Mouse (Mus musculus): Measurements from ENCODE around the gene Acvr1. TPM values are rescaled to one million over a fixed set of nuclear protein-coding genes. Genes with fewer than 3 reads are reported as not detected.

The Acvr1 gene
- polyA plus RNA-seq, 1 experiment from 2014 or later: 4.5 TPM

DNA sequence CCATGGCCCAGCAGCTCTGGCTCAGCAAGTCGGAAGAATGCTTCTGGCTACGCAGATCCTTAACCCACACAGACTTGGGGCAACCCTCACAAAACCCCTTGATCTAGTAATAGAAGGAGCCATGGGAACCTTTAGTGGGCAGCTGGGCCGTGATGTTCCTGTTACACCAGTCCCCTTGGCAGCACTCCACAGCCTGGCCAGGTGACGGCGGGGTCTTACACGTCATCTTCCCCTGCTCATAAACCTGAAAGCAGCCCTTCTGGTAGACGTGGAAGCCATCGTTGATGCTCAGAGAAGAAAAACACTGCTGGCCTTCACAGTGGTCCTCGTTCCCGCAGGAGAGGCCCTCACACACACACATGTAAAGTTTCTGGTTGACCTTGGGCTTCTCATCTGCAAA is 87.4 kb downstream of the Acvr1 start:
- 94% methylated on average over 10 of the region's 10 CpGs for WGBS
- H3K27me3 ChIP-seq (ENCODE audit: low read depth, poor library complexity, severe bottlenecking): no peaks in the 10 kb centered on the region
- H3K36me3 ChIP-seq: peaks cover 12% of the 10 kb centered on the region
- H3K27ac ChIP-seq: no peak overlapping the region
- peaks cover 3% of the 10 kb centered on the region; the same call in 1 of the 2 replicates for H3K4me1 ChIP-seq
- H3K9me3 ChIP-seq (replicated peaks): no peaks in the 10 kb centered on the region
- no peak for DNase-seq (ENCODE audit: low spot score)
- H3K4me3 ChIP-seq: no peak overlapping the region

GRCm38 (mm10) chr2:58478144-58478543 is 88.8 kb downstream of the Acvr1 start:
- Histone ChIP-seq H3K9me3 (replicated peaks) (no peaks in the 10 kb centered on the region), H3K27me3 (ENCODE audit: low read depth, poor library complexity, severe bottlenecking) (no peaks in the 10 kb centered on the region), H3K27ac (no peak overlapping the region), H3K4me3 (no peak overlapping the region), H3K36me3 (peaks cover 23% of the 10 kb centered on the region), H3K4me1 (no peaks in the 10 kb centered on the region)
- 94% methylated on average over 4 of the region's 4 CpGs for WGBS
- no peak for DNase-seq (ENCODE audit: low spot score)

DNA sequence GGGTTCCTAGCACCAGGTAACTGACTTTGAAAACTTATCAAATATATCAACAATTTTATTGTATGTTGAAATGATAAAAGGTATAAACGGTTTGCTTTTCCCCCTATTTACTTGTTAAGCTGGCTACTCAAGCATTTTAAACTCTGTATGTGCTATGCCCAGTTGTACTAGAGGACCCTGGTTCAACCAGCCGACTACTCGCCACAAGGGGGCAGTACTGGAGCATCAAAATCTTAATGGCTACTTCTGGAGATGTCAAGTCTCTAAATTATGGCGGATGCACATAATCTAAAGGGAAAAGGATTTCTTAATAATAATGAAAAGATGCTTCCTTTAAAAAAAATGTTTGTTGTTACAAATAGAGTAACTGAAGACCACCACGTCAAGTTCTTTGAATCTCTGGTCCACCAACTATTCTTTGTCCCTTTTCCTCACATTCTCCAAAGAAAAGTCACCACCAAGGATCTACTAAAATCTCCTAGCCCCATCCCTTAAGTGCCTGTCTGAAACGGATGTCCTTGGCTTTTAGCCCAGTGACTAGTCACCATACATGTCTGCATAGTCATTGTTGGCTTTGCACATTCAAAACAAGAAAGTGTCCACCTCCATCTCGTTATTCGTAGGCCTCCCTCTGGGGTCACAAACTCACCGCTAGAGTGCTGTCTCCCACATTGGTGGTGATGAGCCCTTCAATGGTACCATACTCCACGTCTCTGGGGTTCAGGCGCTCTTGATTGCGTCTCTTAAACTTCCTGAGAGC is 89.8 kb downstream of the Acvr1 start:
- no peak overlapping the region for H3K4me3 ChIP-seq
- peak; percentile 86 for DNase-seq (ENCODE audit: low spot score)
- H3K27me3 ChIP-seq (ENCODE audit: low read depth, poor library complexity, severe bottlenecking): no peaks in the 10 kb centered on the region
- 67% methylated on average over 12 of the region's 12 CpGs for WGBS
- no peak overlapping the region for H3K27ac ChIP-seq
- no peaks in the 10 kb centered on the region for H3K9me3 ChIP-seq (replicated peaks)
- no peaks in the 10 kb centered on the region for H3K4me1 ChIP-seq
- H3K36me3 ChIP-seq: peaks cover 27% of the 10 kb centered on the region

GRCm38 (mm10) chr2:58475578-58475977 is 91.4 kb downstream of the Acvr1 start:
- Histone ChIP-seq H3K36me3 (peaks cover 33% of the 10 kb centered on the region), H3K27ac (no peak overlapping the region), H3K27me3 (ENCODE audit: low read depth, poor library complexity, severe bottlenecking) (no peaks in the 10 kb centered on the region), H3K9me3 (replicated peaks) (no peaks in the 10 kb centered on the region), H3K4me1 (no peaks in the 10 kb centered on the region), H3K4me3 (no peak overlapping the region)
- DNase-seq (ENCODE audit: low spot score): no peak
- 84% methylated on average over 8 of the region's 8 CpGs for WGBS

- Histone ChIP-seq H3K4me3 (no peak overlapping the region), H3K4me1 (no peaks in the 10 kb centered on the region), H3K27ac (no peak overlapping the region), H3K36me3 (peaks cover 66% of the 10 kb centered on the region), H3K9me3 (replicated peaks) (no peaks in the 10 kb centered on the region), H3K27me3 (ENCODE audit: low read depth, poor library complexity, severe bottlenecking) (no peaks in the 10 kb centered on the region)
- DNase-seq (ENCODE audit: low spot score): peak; percentile 25
- WGBS: 91% methylated on average over 7 of the region's 7 CpGs
Measured at GRCm38 (mm10) chr2:58470290-58470689, 96.7 kb downstream of the Acvr1 start.

DNA sequence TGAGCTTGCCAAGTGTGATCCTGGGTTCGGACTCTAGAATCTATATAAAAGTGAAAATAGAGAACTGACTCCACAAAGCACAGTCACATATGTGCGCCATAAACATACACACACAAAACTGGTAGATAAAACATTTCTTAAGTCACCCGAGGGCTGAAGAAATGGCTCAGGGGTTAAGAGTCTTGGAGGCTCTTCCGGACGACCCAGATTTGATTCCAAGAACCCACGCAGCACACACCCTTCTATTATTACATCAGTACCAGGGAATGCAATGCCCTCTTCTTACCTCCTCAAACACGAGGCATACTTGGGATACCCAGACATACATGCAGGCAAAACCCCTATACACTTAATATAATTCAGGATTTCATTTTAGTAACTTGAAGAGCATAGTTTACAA is 97.1 kb downstream of the Acvr1 start, which contains the start of gene Gm17409:
Gene Gm17409, plus strand, starts transcription at position 301 of the 400 bp plus-strand sequence.
- 89% methylated on average over 7 of the region's 7 CpGs for WGBS
- H3K4me3 ChIP-seq: no peak within 1 kb of the TSS
- no peak within 1 kb of the TSS for H3K27ac ChIP-seq
- peaks cover 71% of the 10 kb centered on the region for H3K36me3 ChIP-seq
- H3K9me3 ChIP-seq (replicated peaks): no peaks in the 10 kb centered on the region
- peak; percentile 2 for DNase-seq (ENCODE audit: low spot score)
- no peaks in the 10 kb centered on the region for H3K4me1 ChIP-seq
- H3K27me3 ChIP-seq (ENCODE audit: low read depth, poor library complexity, severe bottlenecking): no peaks in the 10 kb centered on the region

DNA sequence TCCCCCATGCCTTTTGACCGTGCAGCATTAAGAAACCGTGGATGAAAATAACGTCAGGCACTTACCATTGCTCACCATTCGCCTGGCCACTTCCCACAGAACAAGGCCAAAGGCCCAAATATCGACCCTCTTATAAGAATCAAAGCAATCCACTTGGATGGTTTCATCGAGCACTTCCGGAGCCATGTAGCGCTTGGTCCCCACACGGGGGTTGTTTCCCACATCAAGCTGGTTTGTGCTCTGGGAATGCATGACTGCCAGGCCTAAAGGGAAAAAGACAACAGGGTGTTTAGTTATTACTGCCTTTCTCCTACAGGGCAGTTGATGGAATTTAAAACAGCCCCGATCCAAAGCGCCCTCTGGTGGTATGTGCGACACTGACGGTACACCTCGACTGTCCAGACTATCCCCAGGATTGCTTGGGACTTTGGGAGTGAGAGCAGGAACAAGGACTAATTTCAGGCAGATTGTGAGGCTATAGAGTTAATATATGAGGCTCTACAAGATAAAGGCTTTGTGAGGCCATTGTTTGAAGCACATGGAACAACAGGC is 108.1 kb downstream of the Acvr1 start:
- 87% methylated on average over 14 of the region's 14 CpGs for WGBS
- peaks cover 75% of the 10 kb centered on the region for H3K36me3 ChIP-seq
- no peak overlapping the region for H3K4me3 ChIP-seq
- no peaks in the 10 kb centered on the region for H3K27me3 ChIP-seq (ENCODE audit: low read depth, poor library complexity, severe bottlenecking)
- no peaks in the 10 kb centered on the region for H3K9me3 ChIP-seq (replicated peaks)
- DNase-seq (ENCODE audit: low spot score): peak; percentile 37
- no peaks in the 10 kb centered on the region for H3K4me1 ChIP-seq
- H3K27ac ChIP-seq: no peak overlapping the region

DNA sequence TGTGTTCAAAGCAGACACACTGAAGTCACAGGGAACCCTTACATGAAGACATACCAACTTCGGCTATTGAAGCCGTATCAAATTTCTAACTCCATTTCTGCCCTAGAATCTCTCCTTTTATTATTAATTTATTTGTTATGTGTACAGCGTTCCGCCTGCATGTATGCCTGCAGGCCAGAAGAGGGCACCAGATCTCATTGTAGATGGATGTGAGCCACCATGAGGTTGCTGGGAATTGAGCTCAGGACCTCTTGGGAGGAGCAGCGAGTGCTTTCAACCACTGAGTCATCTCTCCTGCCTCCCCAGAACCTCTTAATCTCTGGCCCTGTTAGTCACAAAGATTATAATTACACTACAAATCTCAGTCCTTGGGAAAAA is 109.5 kb downstream of the Acvr1 start:
- no peak overlapping the region for H3K4me3 ChIP-seq
- no peaks in the 10 kb centered on the region for H3K9me3 ChIP-seq (replicated peaks)
- 95% methylated on average over 5 of the region's 5 CpGs for WGBS
- H3K27ac ChIP-seq: no peak overlapping the region
- H3K27me3 ChIP-seq (ENCODE audit: low read depth, poor library complexity, severe bottlenecking): no peaks in the 10 kb centered on the region
- H3K4me1 ChIP-seq: no peaks in the 10 kb centered on the region
- peaks cover 68% of the 10 kb centered on the region for H3K36me3 ChIP-seq
- DNase-seq (ENCODE audit: low spot score): no peak

DNA sequence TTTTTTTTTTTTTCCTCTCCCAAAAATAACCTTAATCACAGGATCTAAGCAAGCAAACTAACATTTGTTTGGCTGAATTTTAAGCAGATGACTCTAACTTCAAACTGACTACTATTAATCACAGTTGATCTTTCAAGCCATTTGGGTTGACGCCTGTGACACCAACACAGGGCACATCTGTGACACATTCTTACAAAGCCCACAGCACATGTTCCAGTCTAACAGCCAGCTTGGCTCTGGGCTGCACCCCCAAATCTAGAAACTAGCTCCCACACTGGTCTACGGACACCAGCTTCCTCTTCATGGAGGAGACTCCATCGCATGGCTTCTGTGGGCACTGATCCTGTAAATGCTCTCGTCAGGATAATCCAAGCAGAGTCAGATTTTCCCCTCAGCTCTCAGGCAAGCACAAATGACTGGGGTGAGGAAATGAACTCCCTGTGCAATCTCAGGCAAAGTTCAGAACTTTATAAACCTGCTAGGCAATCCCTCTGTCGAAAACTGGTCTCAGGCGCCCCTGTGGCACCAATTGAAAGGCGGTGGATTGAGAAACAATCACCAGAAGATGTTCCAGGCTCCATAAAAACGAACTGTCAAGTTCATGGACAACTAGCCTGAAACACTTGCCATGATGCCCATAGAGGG is 110.0 kb downstream of the Acvr1 start:
- H3K4me1 ChIP-seq: peaks cover 3% of the 10 kb centered on the region; the same call in 1 of the 2 replicates
- H3K36me3 ChIP-seq: peaks cover 63% of the 10 kb centered on the region

DNA sequence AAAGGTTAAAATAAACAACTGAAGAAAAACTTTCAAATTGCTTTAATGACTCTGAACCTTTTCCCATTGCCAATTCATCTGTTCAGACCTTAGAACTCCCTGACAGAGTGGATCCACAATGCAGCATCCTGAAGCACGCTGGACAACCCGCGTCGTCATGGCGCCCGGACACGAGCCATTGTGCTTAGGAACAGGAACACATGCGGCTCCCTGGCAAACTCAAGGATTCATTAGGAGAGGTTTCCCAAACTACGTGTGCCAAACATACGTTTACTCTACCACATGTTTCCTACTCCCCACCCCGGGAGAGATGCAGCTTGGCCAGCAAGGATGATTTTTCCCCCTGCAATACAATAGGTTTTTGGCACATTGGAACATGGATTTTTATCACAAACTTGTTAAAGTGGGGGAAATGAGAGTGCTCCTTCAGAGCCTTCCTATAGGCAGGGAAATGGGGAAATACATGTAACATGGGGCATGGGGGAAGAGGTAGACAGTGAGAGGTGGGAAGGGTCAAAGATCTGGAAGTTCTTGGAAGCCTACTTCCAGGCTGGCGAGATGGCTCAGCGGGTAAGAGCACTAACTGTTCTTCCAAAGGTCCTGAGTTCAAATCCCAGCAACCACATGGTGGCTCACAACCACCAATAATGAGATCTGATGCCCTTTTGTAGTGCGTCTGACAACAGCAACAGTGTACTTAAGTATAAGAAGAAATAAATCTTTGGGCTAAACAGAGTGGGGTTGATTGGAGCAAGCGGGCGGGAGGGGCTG is 112.7 kb downstream of the Acvr1 start:
- 90% methylated on average over 16 of the region's 16 CpGs for WGBS
- H3K27ac ChIP-seq: no peak overlapping the region
- no peak overlapping the region for H3K4me3 ChIP-seq
- H3K9me3 ChIP-seq (replicated peaks): no peaks in the 10 kb centered on the region
- H3K4me1 ChIP-seq: peaks cover 7% of the 10 kb centered on the region
- H3K27me3 ChIP-seq (ENCODE audit: low read depth, poor library complexity, severe bottlenecking): no peaks in the 10 kb centered on the region
- DNase-seq (ENCODE audit: low spot score): no peak
- peaks cover 43% of the 10 kb centered on the region for H3K36me3 ChIP-seq

More for the DNA sequence above, 110.0 kb downstream of the Acvr1 start:
- H3K9me3 ChIP-seq (replicated peaks): no peaks in the 10 kb centered on the region
- 92% methylated on average over 8 of the region's 8 CpGs for WGBS
- DNase-seq (ENCODE audit: low spot score): no peak
- H3K4me3 ChIP-seq: no peak overlapping the region
- H3K27me3 ChIP-seq (ENCODE audit: low read depth, poor library complexity, severe bottlenecking): no peaks in the 10 kb centered on the region
- H3K27ac ChIP-seq: no peak overlapping the region

GRCm38 (mm10) chr2:58447001-58447400 is 120.0 kb downstream of the Acvr1 start:
- H3K36me3 ChIP-seq: peaks cover 22% of the 10 kb centered on the region
- no peak overlapping the region for H3K4me3 ChIP-seq
- H3K27ac ChIP-seq: no peak overlapping the region
- peaks cover 4% of the 10 kb centered on the region for H3K4me1 ChIP-seq
- 96% methylated on average over 15 of the region's 15 CpGs for WGBS
- H3K9me3 ChIP-seq (replicated peaks): no peaks in the 10 kb centered on the region
- no peak for DNase-seq (ENCODE audit: low spot score)
- H3K27me3 ChIP-seq (ENCODE audit: low read depth, poor library complexity, severe bottlenecking): no peaks in the 10 kb centered on the region

DNA sequence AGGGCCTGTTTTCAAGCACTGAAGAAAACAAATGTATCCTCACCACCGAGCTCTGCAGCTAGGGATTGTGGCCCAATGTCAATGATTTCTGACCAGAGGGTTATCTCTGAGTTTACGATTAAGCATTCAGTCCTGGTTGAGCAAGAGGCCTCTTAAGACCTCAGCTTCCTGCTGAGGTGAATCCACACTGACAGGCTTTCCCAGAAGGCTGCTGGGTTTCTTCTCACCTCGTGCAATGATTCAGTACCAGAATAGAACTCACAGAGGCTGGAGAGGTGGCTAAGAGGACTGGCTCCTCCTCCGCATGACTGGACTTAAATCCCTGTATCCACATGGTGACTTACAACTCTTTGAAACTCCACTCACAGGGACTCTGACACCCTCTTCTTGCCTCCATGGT is 123.8 kb downstream of the Acvr1 start:
- no peak overlapping the region for H3K27ac ChIP-seq
- H3K4me3 ChIP-seq: no peak overlapping the region
- 85% methylated on average over 4 of the region's 4 CpGs for WGBS
- DNase-seq (ENCODE audit: low spot score): no peak
- no peaks in the 10 kb centered on the region for H3K4me1 ChIP-seq
- H3K27me3 ChIP-seq (ENCODE audit: low read depth, poor library complexity, severe bottlenecking): no peaks in the 10 kb centered on the region
- no peaks in the 10 kb centered on the region for H3K9me3 ChIP-seq (replicated peaks)
- H3K36me3 ChIP-seq: peaks cover 18% of the 10 kb centered on the region

Data from limb, embryonic 10.5 days (tissue).